Mouse (Mus musculus) heart, embryonic 13.5 days (tissue): Measurements from ENCODE around the gene Rpl13. TPM values are rescaled to one million over a fixed set of nuclear protein-coding genes. Genes with fewer than 3 reads are reported as not detected.

Source experiments
- ATAC-seq: fragments of 200-750 bp; cut with Nextera tagmentation; 2 replicates; pipeline ENCODE4 v1.8.0; 2017; ENCODE audit warnings: moderate TSS enrichment; ENCODE audit not compliant: insufficient number of reproducible peaks, low FRiP score, low TSS enrichment; ENCODE audit errors: extremely low read depth
- H3K27ac ChIP-seq: fragments of 300-500 bp; sonication (generic); replicated peaks from 2 replicates; pipeline ENCODE4 v1.5.1; 2015; ENCODE audit warnings: moderate library complexity, mild to moderate bottlenecking, inconsistent platforms
- H3K27me3 ChIP-seq: fragments of 300-500 bp; sonication (generic); replicated peaks from 2 replicates; pipeline ENCODE4 v1.6.1; 2015; ENCODE audit warnings: mild to moderate bottlenecking, inconsistent platforms
- H3K36me3 ChIP-seq: fragments of 300-500 bp; sonication (generic); 2 replicates; pipeline ENCODE4 v1.6.1; 2015; ENCODE audit warnings: mild to moderate bottlenecking, inconsistent platforms
- H3K4me1 ChIP-seq: fragments of 300-500 bp; sonication (generic); 2 replicates; pipeline ENCODE4 v1.6.1; 2015; ENCODE audit warnings: inconsistent platforms
- H3K4me2 ChIP-seq: fragments of 300-500 bp; sonication (generic); 2 replicates; pipeline ENCODE4 v1.6.1; 2015; ENCODE audit warnings: inconsistent platforms, mild to moderate bottlenecking, moderate library complexity
- H3K4me3 ChIP-seq: fragments of 300-500 bp; sonication (generic); 2 replicates; pipeline ENCODE4 v1.5.1; 2015; ENCODE audit warnings: moderate library complexity, mild to moderate bottlenecking, inconsistent platforms
- H3K9ac ChIP-seq: fragments of 300-500 bp; sonication (generic); 2 replicates; pipeline ENCODE4 v1.6.1; 2015; ENCODE audit warnings: inconsistent platforms, mild to moderate bottlenecking, moderate library complexity
- H3K9me3 ChIP-seq: fragments of 300-500 bp; sonication (generic); 2 replicates; pipeline ENCODE4 v1.6.1; 2016; ENCODE audit warnings: inconsistent platforms
- WGBS: fragments of 180-500 bp; shearing (Covaris S2); methylation state at CpG from one replicate; pipeline ENCODE4 v1.1.7; 2015; ENCODE audit warnings: mixed read lengths; 5-methylcytosine and 5-hydroxymethylcytosine counted together
- polyA plus RNA-seq: library from polyadenylated mRNA; unstranded; fragments of >200 nt; fragmentation: Nextera tagmentation; extraction: Ambion mirVana; gene quantifications from 2 replicates; pipeline ENCODE4 v1.2.1, GENCODE M21; 2015

Gene Rpl13
- polyA plus RNA-seq, 1 experiment from 2014 or later, result 938 TPM

DNA sequence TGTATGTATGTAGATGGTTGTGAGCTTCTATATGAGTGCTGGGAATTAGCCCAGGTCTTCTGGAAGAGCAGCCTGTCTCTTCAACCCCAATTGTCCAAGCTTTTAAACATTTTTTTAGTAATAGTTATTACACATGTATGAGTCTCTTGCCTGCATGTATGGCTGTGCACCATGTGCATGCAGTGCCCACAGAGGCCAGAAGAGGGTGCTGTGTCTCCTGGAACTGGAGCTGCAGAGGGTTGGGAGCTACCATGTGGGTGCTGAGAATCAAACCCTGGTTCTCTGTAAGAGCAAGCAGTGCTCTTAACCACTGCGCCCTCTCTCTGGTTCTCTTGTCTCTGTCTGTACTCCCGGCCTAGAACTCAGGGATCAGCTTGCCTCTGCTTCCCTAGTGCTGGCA is 30.8 kb downstream of the Rpl13 start:
- H3K36me3 ChIP-seq, result no peaks in the 10 kb centered on the region
- no peak for ATAC-seq
- H3K9ac ChIP-seq, result no peak overlapping the region
- no peak overlapping the region for H3K4me2 ChIP-seq
- H3K4me3 ChIP-seq, result no peak overlapping the region
- H3K27me3 ChIP-seq, result peaks cover 15% of the 10 kb centered on the region
- WGBS, result 92% methylated on average over 2 of the region's 2 CpGs
- H3K9me3 ChIP-seq, result peaks cover 3% of the 10 kb centered on the region; the same call in 1 of the 2 replicates
- H3K4me1 ChIP-seq, result peaks cover 26% of the 10 kb centered on the region
- no peak overlapping the region for H3K27ac ChIP-seq

DNA sequence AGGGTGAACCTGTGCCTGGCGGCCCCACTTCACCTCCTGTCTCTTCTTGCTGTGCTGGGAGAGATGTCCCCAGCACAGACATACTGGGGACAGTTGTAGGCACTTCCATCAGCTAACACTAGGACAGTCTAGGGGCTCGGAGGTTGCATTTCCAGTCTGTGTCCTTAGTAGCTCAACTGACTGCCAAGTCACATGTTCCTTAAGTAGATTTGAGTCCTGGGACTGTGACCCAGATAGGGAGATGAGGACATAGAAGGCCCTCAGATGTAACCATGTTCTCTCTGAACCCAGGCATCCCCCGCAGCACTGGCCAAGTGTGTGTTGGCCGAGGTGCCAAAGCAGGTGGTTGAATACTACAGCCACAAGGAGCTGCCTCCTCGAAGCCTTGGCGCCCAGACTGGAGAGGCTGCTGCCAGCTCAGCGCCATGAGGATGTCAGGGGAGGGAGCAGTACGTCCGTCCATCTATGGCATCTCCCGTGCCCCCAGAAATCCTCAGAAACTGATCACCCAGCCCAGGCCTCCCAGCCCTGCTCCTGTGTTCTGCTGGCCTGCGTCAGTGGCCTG is 32.1 kb downstream of the Rpl13 start:
- Histone ChIP-seq H3K9ac (no peak overlapping the region), H3K4me2 (no peak overlapping the region), H3K36me3 (no peaks in the 10 kb centered on the region), H3K9me3 (peaks cover 3% of the 10 kb centered on the region; the same call in 1 of the 2 replicates), H3K27me3 (0 out of 2 replicates have a peak, but pooled peaks cover 3% of the 10 kb centered on the region), H3K27ac (no peak overlapping the region), H3K4me1 (peaks cover 32% of the 10 kb centered on the region), H3K4me3 (no peak overlapping the region)
- ATAC-seq, result no peak
- 81% methylated on average over 11 of the region's 11 CpGs for WGBS

DNA sequence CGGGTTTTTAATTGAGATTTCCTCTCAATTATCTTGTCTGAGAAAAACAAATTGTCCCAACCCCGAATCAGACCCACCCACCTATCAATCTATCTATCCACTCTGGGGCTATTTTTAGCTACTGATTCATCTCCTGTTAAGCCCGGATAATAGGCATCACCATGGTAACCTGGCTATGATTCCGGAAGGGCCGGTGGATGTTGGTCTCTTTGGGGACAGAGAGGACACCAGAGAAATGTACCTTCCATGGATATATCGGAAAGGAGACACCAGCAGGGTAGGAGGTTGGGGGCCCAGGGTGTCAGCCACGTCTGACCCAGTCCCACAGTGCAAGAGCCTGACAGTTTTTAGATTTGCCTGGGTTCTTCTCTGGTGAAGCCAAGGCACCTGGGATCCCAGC is 33.3 kb downstream of the Rpl13 start:
- no peak for ATAC-seq
- 36% methylated on average over 7 of the region's 7 CpGs for WGBS
- no peak overlapping the region for H3K9ac ChIP-seq
- H3K27me3 ChIP-seq, result no peaks in the 10 kb centered on the region
- H3K9me3 ChIP-seq, result peaks cover 3% of the 10 kb centered on the region; the same call in 1 of the 2 replicates
- no peaks in the 10 kb centered on the region for H3K36me3 ChIP-seq
- H3K4me2 ChIP-seq, result no peak overlapping the region
- H3K4me1 ChIP-seq, result peaks cover 32% of the 10 kb centered on the region
- no peak overlapping the region for H3K4me3 ChIP-seq
- H3K27ac ChIP-seq, result no peak overlapping the region

DNA sequence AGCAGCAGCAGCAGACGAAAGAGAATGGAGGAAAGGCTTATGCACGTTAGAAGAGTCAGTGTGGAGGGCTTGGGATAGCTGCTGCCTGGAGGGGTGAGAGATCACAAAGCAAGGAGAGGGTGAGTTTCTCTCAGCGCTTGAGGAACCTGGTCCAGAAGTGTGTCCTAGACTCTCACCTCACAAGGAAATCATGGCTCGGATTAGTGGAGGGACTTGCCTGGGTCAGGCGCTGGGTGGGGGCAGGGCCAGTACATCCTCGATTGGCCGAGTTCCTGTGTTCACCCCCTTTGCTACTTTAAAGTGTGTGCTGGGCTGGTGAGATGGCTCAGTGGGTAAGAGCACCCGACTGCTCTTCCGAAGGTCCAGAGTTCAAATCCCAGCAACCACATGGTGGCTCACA is 33.7 kb downstream of the Rpl13 start:
- ATAC-seq, result no peak
- no peak overlapping the region for H3K9ac ChIP-seq
- H3K27me3 ChIP-seq, result no peaks in the 10 kb centered on the region
- no peak overlapping the region for H3K27ac ChIP-seq
- WGBS, result 55% methylated on average over 9 of the region's 9 CpGs
- H3K4me3 ChIP-seq, result no peak overlapping the region
- H3K4me2 ChIP-seq, result no peak overlapping the region
- no peaks in the 10 kb centered on the region for H3K36me3 ChIP-seq
- H3K4me1 ChIP-seq, result peaks cover 32% of the 10 kb centered on the region
- H3K9me3 ChIP-seq, result peaks cover 3% of the 10 kb centered on the region; the same call in 1 of the 2 replicates

DNA sequence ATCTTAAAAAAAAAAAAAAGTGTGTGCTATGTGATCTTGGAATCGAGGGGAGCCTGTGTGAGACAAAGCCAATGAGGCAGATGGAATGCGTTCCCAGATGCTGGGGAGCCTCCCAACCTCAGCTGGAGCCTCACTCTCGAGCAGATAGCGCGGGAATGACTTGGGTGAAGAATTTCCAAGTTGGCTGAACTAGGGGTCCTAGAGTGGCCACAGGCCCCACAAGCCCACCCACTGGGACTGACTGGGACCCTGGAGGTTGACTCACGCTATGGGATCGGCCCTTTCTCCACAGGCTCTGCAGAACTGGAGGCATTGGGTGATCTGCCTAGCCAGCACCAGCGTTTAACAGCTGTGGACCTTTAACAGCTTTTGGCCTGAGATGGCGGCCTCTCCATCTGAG is 34.1 kb downstream of the Rpl13 start:
- Histone ChIP-seq H3K27me3 (no peaks in the 10 kb centered on the region), H3K27ac (no peak overlapping the region), H3K9ac (no peak overlapping the region), H3K36me3 (no peaks in the 10 kb centered on the region), H3K4me1 (peaks cover 32% of the 10 kb centered on the region), H3K9me3 (peaks cover 3% of the 10 kb centered on the region; the same call in 1 of the 2 replicates), H3K4me2 (no peak overlapping the region), H3K4me3 (no peak overlapping the region)
- no peak for ATAC-seq
- 73% methylated on average over 9 of the region's 9 CpGs for WGBS

DNA sequence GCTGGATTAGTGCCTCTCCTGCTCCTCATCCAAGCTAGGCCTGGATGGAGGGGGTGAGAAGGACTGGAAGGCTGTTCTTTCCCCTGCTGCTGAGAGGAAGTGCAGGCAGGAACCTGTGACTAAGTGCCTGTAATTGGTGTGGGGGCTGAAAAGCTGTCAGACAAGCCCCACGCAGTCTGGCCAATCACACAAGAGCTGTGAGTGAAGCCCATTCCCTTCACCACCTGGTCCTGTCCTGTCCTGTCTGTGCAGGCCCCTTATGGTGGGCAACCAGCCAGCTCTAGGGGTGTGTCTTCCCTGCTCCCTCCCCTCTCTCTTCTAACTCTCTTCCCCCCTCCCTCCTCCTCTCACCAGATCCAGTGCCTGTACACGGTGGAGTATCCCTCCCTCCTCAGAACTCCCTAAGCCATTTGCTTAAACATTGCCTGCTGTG is 35.5 kb downstream of the Rpl13 start:
- H3K27ac ChIP-seq, result peak overlapping the region; percentile 74
- WGBS, result 6% methylated on average over 2 of the region's 2 CpGs
- no peak overlapping the region for H3K4me2 ChIP-seq
- no peaks in the 10 kb centered on the region for H3K27me3 ChIP-seq
- peaks cover 3% of the 10 kb centered on the region; the same call in 1 of the 2 replicates for H3K9me3 ChIP-seq
- peak; percentile 59; the same call in 1 of the 2 replicates for ATAC-seq
- peaks cover 41% of the 10 kb centered on the region for H3K4me1 ChIP-seq
- H3K36me3 ChIP-seq, result no peaks in the 10 kb centered on the region
- no peak overlapping the region for H3K4me3 ChIP-seq
- H3K9ac ChIP-seq, result peak overlapping the region; percentile 41

DNA sequence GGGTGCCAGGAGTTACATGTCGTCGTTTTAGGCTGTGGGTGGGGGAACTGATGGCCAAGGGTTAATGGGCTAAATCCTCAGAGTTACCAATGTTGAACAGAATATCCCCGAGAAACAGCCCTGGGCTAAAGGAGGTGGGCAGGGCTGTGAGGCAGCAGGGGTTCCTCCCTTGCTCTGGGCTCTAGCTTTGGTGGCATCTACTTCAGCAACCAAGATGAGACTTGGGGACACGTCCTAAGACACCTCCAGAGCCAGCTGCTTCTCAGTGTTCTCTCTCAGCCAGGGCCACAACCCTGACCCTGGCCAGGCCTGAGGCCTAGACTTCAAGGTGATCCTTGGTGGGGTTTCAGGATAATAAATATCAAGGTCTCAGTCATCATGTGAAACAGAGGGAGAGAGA is 36.6 kb downstream of the Rpl13 start:
- ATAC-seq, result no peak
- H3K9me3 ChIP-seq, result no peaks in the 10 kb centered on the region
- no peaks in the 10 kb centered on the region for H3K36me3 ChIP-seq
- H3K4me1 ChIP-seq, result peaks cover 42% of the 10 kb centered on the region
- 64% methylated on average over 4 of the region's 4 CpGs for WGBS
- no peaks in the 10 kb centered on the region for H3K27me3 ChIP-seq
- H3K27ac ChIP-seq, result no peak overlapping the region
- no peak overlapping the region for H3K4me3 ChIP-seq
- H3K9ac ChIP-seq, result no peak overlapping the region
- no peak overlapping the region for H3K4me2 ChIP-seq

DNA sequence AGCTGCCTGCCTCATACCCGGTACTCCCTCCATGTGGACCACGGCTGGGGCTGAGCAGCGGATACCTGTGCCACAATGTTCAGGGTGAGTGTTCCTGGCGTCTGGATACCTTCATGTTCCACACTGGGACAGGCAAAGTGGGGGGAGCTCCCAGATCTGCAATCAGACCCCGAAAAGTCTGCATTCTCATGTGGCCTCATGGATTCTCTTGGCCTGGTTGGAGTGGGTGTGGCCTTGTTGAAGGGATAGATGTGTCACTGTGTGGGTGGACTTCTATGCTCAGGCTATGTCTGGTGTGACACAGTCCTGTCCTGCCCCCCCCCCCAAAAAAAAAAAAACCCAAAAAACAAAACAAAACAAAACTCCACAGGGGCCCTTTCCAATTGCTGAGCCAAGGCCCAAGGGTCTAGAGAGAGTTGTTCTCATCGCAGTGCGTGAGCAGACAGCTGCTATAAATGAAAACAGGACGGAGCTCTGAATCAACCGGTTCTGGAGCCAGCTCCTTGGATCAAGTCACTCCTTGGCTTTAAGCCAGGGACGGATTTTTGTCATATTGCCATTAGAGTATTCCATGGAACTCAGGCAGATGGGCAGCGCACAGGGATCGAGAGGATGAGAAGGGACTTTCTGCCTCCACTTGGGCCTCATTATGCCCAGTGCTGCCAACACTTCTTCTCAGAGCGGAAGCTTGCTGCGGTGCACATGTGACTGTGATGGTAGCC is 39.8 kb downstream of the Rpl13 start:
- ATAC-seq, result no peak
- no peaks in the 10 kb centered on the region for H3K27me3 ChIP-seq
- H3K27ac ChIP-seq, result peak overlapping the region; percentile 40
- no peak overlapping the region for H3K4me2 ChIP-seq
- 64% methylated on average over 14 of the region's 14 CpGs for WGBS
- H3K4me3 ChIP-seq, result no peak overlapping the region
- peaks cover 29% of the 10 kb centered on the region for H3K4me1 ChIP-seq
- no peaks in the 10 kb centered on the region for H3K36me3 ChIP-seq
- H3K9ac ChIP-seq, result no peak overlapping the region
- H3K9me3 ChIP-seq, result no peaks in the 10 kb centered on the region

DNA sequence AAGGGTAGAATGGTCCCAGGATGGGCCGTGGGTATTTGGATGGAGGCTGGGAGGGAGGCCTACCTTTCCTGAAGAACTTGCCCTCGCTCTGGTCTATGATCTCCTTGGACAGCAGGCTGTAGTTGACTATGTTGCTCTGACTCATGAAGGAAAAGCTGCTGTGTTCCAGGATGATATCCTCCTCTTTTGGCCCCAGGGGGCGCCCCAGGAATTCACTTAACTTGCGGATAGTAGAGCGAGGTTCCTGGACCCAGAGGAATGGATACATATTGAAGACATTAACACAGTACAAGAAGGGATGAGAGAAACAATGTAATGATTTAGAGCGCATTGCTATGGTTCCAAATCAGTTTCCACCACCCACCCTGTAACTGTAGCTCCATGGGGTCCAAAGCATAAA is 43.1 kb downstream of the Rpl13 start:
- no peaks in the 10 kb centered on the region for H3K27me3 ChIP-seq
- no peak overlapping the region for H3K27ac ChIP-seq
- no peak overlapping the region for H3K4me3 ChIP-seq
- H3K36me3 ChIP-seq, result no peaks in the 10 kb centered on the region
- H3K4me2 ChIP-seq, result no peak overlapping the region
- ATAC-seq, result no peak
- 48% methylated on average over 6 of the region's 6 CpGs for WGBS
- H3K9ac ChIP-seq, result no peak overlapping the region
- H3K9me3 ChIP-seq, result no peaks in the 10 kb centered on the region
- H3K4me1 ChIP-seq, result peaks cover 13% of the 10 kb centered on the region

DNA sequence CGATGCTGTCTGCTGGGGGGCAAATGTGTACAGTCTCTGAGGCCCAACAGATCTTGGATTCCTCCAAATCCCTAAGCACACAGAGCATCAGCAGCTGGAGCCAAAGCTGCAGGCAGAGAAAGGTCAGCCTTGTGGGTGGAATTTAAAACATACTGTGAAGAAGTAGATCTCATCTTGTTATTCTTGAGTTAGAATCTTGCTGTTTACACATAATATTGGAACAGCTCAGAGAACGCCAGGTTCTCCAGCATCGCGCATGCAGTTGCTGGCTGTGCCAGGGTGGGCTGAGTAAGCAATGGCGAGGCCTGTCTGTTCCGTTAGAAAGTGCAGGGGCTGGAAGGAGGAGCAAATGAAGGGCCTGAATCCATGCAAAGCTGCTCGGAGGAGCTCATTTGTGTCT is 44.2 kb downstream of the Rpl13 start:
- H3K9me3 ChIP-seq, result no peaks in the 10 kb centered on the region
- no peaks in the 10 kb centered on the region for H3K36me3 ChIP-seq
- 77% methylated on average over 7 of the region's 7 CpGs for WGBS
- no peak overlapping the region for H3K4me2 ChIP-seq
- H3K27ac ChIP-seq, result no peak overlapping the region
- ATAC-seq, result no peak
- no peak overlapping the region for H3K9ac ChIP-seq
- no peaks in the 10 kb centered on the region for H3K27me3 ChIP-seq
- H3K4me1 ChIP-seq, result peaks cover 13% of the 10 kb centered on the region
- H3K4me3 ChIP-seq, result no peak overlapping the region

DNA sequence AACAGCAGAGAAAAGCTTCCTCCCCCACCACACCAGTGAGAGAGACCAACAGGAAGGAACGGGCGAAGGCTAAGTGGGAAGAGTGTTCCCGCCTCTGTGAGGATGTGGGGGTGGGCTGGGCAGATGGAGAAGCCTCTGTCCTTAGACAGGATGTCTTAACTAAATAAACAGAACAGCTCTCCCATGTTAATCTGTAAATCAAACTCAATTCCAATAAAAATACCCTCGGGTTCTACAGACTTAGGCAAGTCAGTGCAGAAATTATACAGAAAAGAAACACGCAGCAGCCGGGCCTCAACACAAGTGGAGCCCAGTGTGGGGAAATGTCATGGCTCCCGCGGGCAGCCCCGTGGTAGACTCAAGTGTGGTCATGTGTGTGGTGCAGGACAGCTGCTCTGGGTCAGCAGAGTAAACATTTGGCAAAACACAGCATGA is 48.6 kb downstream of the Rpl13 start:
- Histone ChIP-seq H3K36me3 (no peaks in the 10 kb centered on the region), H3K9ac (no peak overlapping the region), H3K4me1 (peaks cover 6% of the 10 kb centered on the region), H3K4me3 (no peak overlapping the region), H3K27me3 (no peaks in the 10 kb centered on the region), H3K27ac (peak overlapping the region; percentile 67), H3K9me3 (no peaks in the 10 kb centered on the region), H3K4me2 (no peak overlapping the region)
- ATAC-seq, result no peak
- 52% methylated on average over 9 of the region's 9 CpGs for WGBS
